20 mouse cellular contexts compared by ENCODE assay signal in the genomic region with DNA sequence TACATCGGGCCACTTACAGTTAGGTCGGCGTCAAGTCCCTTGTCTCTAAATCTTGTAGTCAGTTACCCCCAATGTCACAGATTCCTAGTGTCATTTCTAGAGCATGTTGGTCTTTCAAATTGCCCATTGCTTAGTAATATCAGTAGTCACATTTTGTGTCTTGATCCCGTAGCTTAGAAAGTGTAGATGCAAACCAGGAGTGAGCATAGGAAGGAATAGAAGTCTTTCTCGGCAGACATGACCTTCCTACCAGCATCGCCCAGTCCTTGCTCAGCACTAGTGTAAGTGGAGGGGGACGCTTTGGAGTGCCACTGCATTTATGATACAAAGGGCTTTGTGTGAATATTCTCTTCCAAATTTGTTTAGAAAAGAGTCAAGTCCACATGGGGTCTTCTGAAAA.
DNase-seq lines count a peak whose midpoint lies in the region; ATAC-seq lines count a peak whose summit lies in the region.
"Had no signal": no experiment of that assay in that cellular context is flagged by ENCODE, and none has a peak within 500 bp of the region (broad histone marks: within the 10 kb centered on the region; RNA-seq: fewer than 3 reads in every experiment).

No protein-coding gene starts in this region.

- no peak overlapping the region for H3K9ac ChIP-seq in hindbrain, embryonic 15.5 days
- no peak overlapping the region for H3K9ac ChIP-seq in hindbrain, embryonic 16.5 days (ENCODE audit: low read depth, low read length)
- H3K9ac ChIP-seq: limb, embryonic 12.5 days; liver, embryonic 13.5 days; lung, embryonic 15.5 days; midbrain, embryonic 13.5 days had no signal

- no peaks in the 10 kb centered on the region for H3K9me3 ChIP-seq in heart, embryonic 10.5 days
- no peaks in the 10 kb centered on the region for H3K9me3 ChIP-seq in hindbrain, embryonic 15.5 days
- H3K9me3 ChIP-seq in hindbrain, embryonic 16.5 days (ENCODE audit: control insufficient read depth, low read length) = no peaks in the 10 kb centered on the region
- H3K9me3 ChIP-seq: limb, embryonic 12.5 days; liver, embryonic 13.5 days; lung, embryonic 15.5 days; midbrain, embryonic 13.5 days had no signal

- no peak overlapping the region for H3K4me3 ChIP-seq in heart, embryonic 10.5 days
- no peak overlapping the region for H3K4me3 ChIP-seq in hindbrain, embryonic 15.5 days
- no peak overlapping the region for H3K4me3 ChIP-seq in hindbrain, embryonic 16.5 days (ENCODE audit: low read length)
- H3K4me3 ChIP-seq: left cerebral cortex, adult 2 months; limb, embryonic 12.5 days; liver, embryonic 13.5 days; lung, embryonic 15.5 days; midbrain, embryonic 13.5 days; myocyte had no signal

- H3K4me1 ChIP-seq in heart, embryonic 10.5 days = peaks cover 18% of the 10 kb centered on the region
- peaks cover 7% of the 10 kb centered on the region for H3K4me1 ChIP-seq in hindbrain, embryonic 15.5 days (replicated peaks)
- H3K4me1 ChIP-seq in hindbrain, embryonic 16.5 days (ENCODE audit: control insufficient read depth, insufficient read depth, low read depth, low read length) = no peaks in the 10 kb centered on the region; the same call in none of the 2 replicates

- H3K27me3 ChIP-seq in heart, embryonic 10.5 days (ENCODE audit: insufficient read depth, poor library complexity, severe bottlenecking) = no peaks in the 10 kb centered on the region
- H3K27me3 ChIP-seq in hindbrain, embryonic 15.5 days = no peaks in the 10 kb centered on the region
- H3K27me3 ChIP-seq in hindbrain, embryonic 16.5 days (replicated peaks; ENCODE audit: control insufficient read depth, insufficient read depth, low read length) = no peaks in the 10 kb centered on the region
- H3K27me3 ChIP-seq: limb, embryonic 12.5 days; lung, embryonic 15.5 days; midbrain, embryonic 13.5 days had no signal

- ATAC-seq in hindbrain, embryonic 15.5 days (ENCODE audit: low FRiP score, low read depth) = no peak
- no peak for ATAC-seq in hindbrain, embryonic 16.5 days
- ATAC-seq: CD4-positive, CD25-positive, alpha-beta regulatory T cell, adult 4 months; midbrain, embryonic 13.5 days had no signal

- 47% methylated on average over 7 of the region's 7 CpGs for whole genome bisulfite sequencing in heart, embryonic 10.5 days
- 72% methylated on average over 7 of the region's 7 CpGs for WGBS in hindbrain, embryonic 15.5 days
- 69% methylated on average over 7 of the region's 7 CpGs for WGBS in hindbrain, embryonic 16.5 days

- no peak overlapping the region for H3K4me2 ChIP-seq in hindbrain, embryonic 15.5 days
- no peak overlapping the region for H3K4me2 ChIP-seq in hindbrain, embryonic 16.5 days (ENCODE audit: low read length)
- H3K4me2 ChIP-seq: limb, embryonic 12.5 days; liver, embryonic 13.5 days; lung, embryonic 15.5 days; midbrain, embryonic 13.5 days had no signal

- H3K36me3 ChIP-seq in heart, embryonic 10.5 days = no peaks in the 10 kb centered on the region
- H3K36me3 ChIP-seq in hindbrain, embryonic 15.5 days = no peaks in the 10 kb centered on the region
- no peaks in the 10 kb centered on the region for H3K36me3 ChIP-seq in hindbrain, embryonic 16.5 days (ENCODE audit: control insufficient read depth, insufficient read depth, low read length)
- H3K36me3 ChIP-seq: limb, embryonic 12.5 days; liver, embryonic 13.5 days; lung, embryonic 15.5 days; midbrain, embryonic 13.5 days had no signal

- peak; percentile 42 for DNase-seq in cerebellum, adult 11-12 months
- DNase-seq in cerebellum, postnatal 4 days (ENCODE audit: low spot score in 2 of 2) = no peak
- no peak for DNase-seq in heart, embryonic 10.5 days (ENCODE audit: low spot score)
- no peak for DNase-seq in heart, postnatal 4 days
- DNase-seq in cerebellum, postnatal 10 days = peak; percentile 56 to 68
- no peak for DNase-seq in embryo, embryonic 10 days (ENCODE audit: low spot score)
- DNase-seq: gastrocnemius, postnatal 36 days; kidney, adult 18-20 months; kidney, postnatal 10 days; liver, embryonic 13.5 days; thymus, adult 18-20 months had no signal

- H3K27ac ChIP-seq in heart, embryonic 10.5 days = peak overlapping the region; percentile 49
- H3K27ac ChIP-seq in hindbrain, embryonic 15.5 days (replicated peaks) = peak overlapping the region; percentile 28; the same call in 1 of the 2 replicates
- H3K27ac ChIP-seq in hindbrain, embryonic 16.5 days (ENCODE audit: low read depth, low read length) = no peak overlapping the region; the same call in 1 of the 2 replicates
- H3K27ac ChIP-seq: limb, embryonic 12.5 days; liver, embryonic 13.5 days; lung, embryonic 15.5 days; macrophage; midbrain, embryonic 13.5 days had no signal

Comparison
In these comparisons a context has a peak if more than half of its experiments do, and no peak if none do; other contexts are left out.
1. DNase-seq: peak in cerebellum, adult 11-12 months (single experiment) and cerebellum, postnatal 10 days (2 of 2); none in cerebellum, postnatal 4 days (0 of 2), heart, embryonic 10.5 days (single experiment), heart, postnatal 4 days (single experiment) and embryo, embryonic 10 days (single experiment).